Mouse (Mus musculus): ENCODE measurements around the gene Irf2bpl. TPM values are rescaled to one million over a fixed set of nuclear protein-coding genes. Genes with fewer than 3 reads are reported as not detected.

Irf2bpl gene
- total and polyA plus RNA-seq, 2 experiments from 2014 or later, result 66.9 to 146 TPM

GRCm38 (mm10) chr12:86899461-86900179, 15.0 kb upstream of the Irf2bpl start:
- DNase-seq (ENCODE audit: low spot score) (no peak), ATAC-seq (no peak)
- Histone ChIP-seq H3K9me3 (ENCODE audit: low read length) (no peaks in the 10 kb centered on the region), H3K36me3 (ENCODE audit: insufficient read depth, low read length) (no peaks in the 10 kb centered on the region), H3K4me2 (ENCODE audit: low read depth, low read length) (no peak overlapping the region), H3K9ac (replicated peaks; ENCODE audit: low read length) (no peak overlapping the region), H3K27me3 (ENCODE audit: insufficient read depth, low read length) (no peaks in the 10 kb centered on the region), H3K4me3 (ENCODE audit: low read length) (no peak overlapping the region), H3K4me1 (ENCODE audit: insufficient read depth, low read length) (peaks cover 36% of the 10 kb centered on the region), H3K27ac (no peak overlapping the region)
- 46% methylated on average over 11 of the region's 11 CpGs for WGBS
- no peak for TF ChIP-seq CTCF (IDR thresholded peaks at IDR 0.05; ENCODE audit: low read depth)

GRCm38 (mm10) chr12:86898448-86898847, 13.8 kb upstream of the Irf2bpl start:
- H3K27me3 ChIP-seq (ENCODE audit: insufficient read depth, low read length), result no peaks in the 10 kb centered on the region
- peaks cover 36% of the 10 kb centered on the region for H3K4me1 ChIP-seq (ENCODE audit: insufficient read depth, low read length)
- no peaks in the 10 kb centered on the region for H3K9me3 ChIP-seq (ENCODE audit: low read length)
- no peaks in the 10 kb centered on the region for H3K36me3 ChIP-seq (ENCODE audit: insufficient read depth, low read length)
- ATAC-seq (no peak), DNase-seq (ENCODE audit: low spot score) (no peak)
- peak overlapping the region; percentile 28 for H3K9ac ChIP-seq (replicated peaks; ENCODE audit: low read length)
- TF ChIP-seq CTCF (IDR thresholded peaks at IDR 0.05; ENCODE audit: low read depth), result no peak
- 0 out of 2 replicates have a peak overlapping the region, but pooled peaks have one; percentile 65 for H3K4me2 ChIP-seq (ENCODE audit: low read depth, low read length)
- H3K27ac ChIP-seq, result peak overlapping the region; percentile 98
- 49% methylated on average over 3 of the region's 3 CpGs for WGBS
- H3K4me3 ChIP-seq (ENCODE audit: low read length), result no peak overlapping the region

- ATAC-seq (no peak), DNase-seq (ENCODE audit: low spot score) (peak; percentile 41)
- Histone ChIP-seq H3K27me3 (ENCODE audit: insufficient read depth, low read length) (no peaks in the 10 kb centered on the region), H3K9me3 (ENCODE audit: low read length) (no peaks in the 10 kb centered on the region), H3K36me3 (ENCODE audit: insufficient read depth, low read length) (no peaks in the 10 kb centered on the region), H3K27ac (peak overlapping the region; percentile 98), H3K9ac (replicated peaks; ENCODE audit: low read length) (peak overlapping the region; percentile 28), H3K4me1 (ENCODE audit: insufficient read depth, low read length) (peaks cover 42% of the 10 kb centered on the region), H3K4me2 (ENCODE audit: low read depth, low read length) (peak overlapping the region; percentile 65), H3K4me3 (ENCODE audit: low read length) (no peak overlapping the region)
- no peak for TF ChIP-seq CTCF (IDR thresholded peaks at IDR 0.05; ENCODE audit: low read depth)
- WGBS, result 14% methylated on average over 7 of the region's 7 CpGs
Measured at GRCm38 (mm10) chr12:86897769-86898273, 13.2 kb upstream of the Irf2bpl start.

DNA sequence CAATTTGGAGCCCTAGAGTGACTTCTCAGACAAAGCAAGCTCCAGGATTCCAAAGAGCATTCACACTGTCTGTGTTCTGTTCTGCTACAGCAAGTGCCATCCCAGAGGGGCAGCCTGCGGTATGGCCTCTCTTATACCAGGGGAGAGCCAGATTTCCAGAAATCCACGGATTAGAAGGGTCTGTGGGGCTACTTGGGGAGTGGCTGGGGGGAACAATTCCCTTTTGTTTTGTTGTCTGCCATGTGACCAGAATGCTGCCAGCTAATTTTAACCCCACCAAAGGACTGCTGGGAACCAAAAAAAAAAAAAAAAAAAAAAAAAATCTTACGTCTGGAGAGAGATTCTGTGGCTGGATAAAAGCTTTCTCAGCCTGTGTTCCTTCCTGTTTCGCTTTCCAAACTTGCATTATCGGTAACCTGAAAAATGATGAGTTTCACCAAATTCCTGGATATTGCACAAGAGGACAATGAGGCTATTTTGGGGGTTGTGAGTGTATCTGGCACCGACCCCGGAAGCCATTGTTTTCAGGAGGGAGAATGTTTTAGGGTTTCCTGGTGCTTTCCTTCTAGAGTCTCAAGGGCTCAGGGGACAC, 12.4 kb upstream of the Irf2bpl start:
- ATAC-seq, result no peak
- Histone ChIP-seq H3K27ac (peak overlapping the region; percentile 98), H3K27me3 (ENCODE audit: insufficient read depth, low read length) (no peaks in the 10 kb centered on the region), H3K4me1 (ENCODE audit: insufficient read depth, low read length) (peaks cover 50% of the 10 kb centered on the region), H3K4me3 (ENCODE audit: low read length) (no peak overlapping the region), H3K9me3 (ENCODE audit: low read length) (no peaks in the 10 kb centered on the region), H3K9ac (replicated peaks; ENCODE audit: low read length) (peak overlapping the region; percentile 6), H3K4me2 (ENCODE audit: low read depth, low read length) (peak overlapping the region; percentile 65), H3K36me3 (ENCODE audit: insufficient read depth, low read length) (no peaks in the 10 kb centered on the region)
- peak; percentile 48 for DNase-seq (ENCODE audit: low spot score)
- no peak for TF ChIP-seq CTCF (IDR thresholded peaks at IDR 0.05; ENCODE audit: low read depth)
- WGBS, result 9% methylated on average over 7 of the region's 7 CpGs

- H3K4me1 ChIP-seq (ENCODE audit: insufficient read depth, low read length), result peaks cover 56% of the 10 kb centered on the region
- 5% methylated on average over 7 of the region's 7 CpGs for WGBS
Measured at GRCm38 (mm10) chr12:86896441-86896890, 11.9 kb upstream of the Irf2bpl start.

GRCm38 (mm10) chr12:86895703-86896409, 11.3 kb upstream of the Irf2bpl start:
- Histone ChIP-seq H3K36me3 (ENCODE audit: insufficient read depth, low read length) (no peaks in the 10 kb centered on the region), H3K27ac (peak overlapping the region; percentile 98), H3K4me2 (ENCODE audit: low read depth, low read length) (peak overlapping the region; percentile 65), H3K4me3 (ENCODE audit: low read length) (0 out of 2 replicates have a peak overlapping the region, but pooled peaks have one; percentile 3), H3K4me1 (ENCODE audit: insufficient read depth, low read length) (peaks cover 60% of the 10 kb centered on the region), H3K9me3 (ENCODE audit: low read length) (no peaks in the 10 kb centered on the region), H3K9ac (replicated peaks; ENCODE audit: low read length) (peak overlapping the region; percentile 51; the same call in 1 of the 2 replicates), H3K27me3 (ENCODE audit: insufficient read depth, low read length) (no peaks in the 10 kb centered on the region)
- DNase-seq (ENCODE audit: low spot score) (no peak), ATAC-seq (no peak)
- no peak for TF ChIP-seq CTCF (IDR thresholded peaks at IDR 0.05; ENCODE audit: low read depth)
- WGBS, result 34% methylated on average over 4 of the region's 4 CpGs

More at GRCm38 (mm10) chr12:86896441-86896890, 11.9 kb upstream of the Irf2bpl start:
- H3K9ac ChIP-seq (replicated peaks; ENCODE audit: low read length), result peak overlapping the region; percentile 6
- peak overlapping the region; percentile 65 for H3K4me2 ChIP-seq (ENCODE audit: low read depth, low read length)
- no peaks in the 10 kb centered on the region for H3K27me3 ChIP-seq (ENCODE audit: insufficient read depth, low read length)
- TF ChIP-seq CTCF (IDR thresholded peaks at IDR 0.05; ENCODE audit: low read depth), result no peak
- no peaks in the 10 kb centered on the region for H3K36me3 ChIP-seq (ENCODE audit: insufficient read depth, low read length)
- no peak overlapping the region for H3K4me3 ChIP-seq (ENCODE audit: low read length)
- H3K27ac ChIP-seq, result peak overlapping the region; percentile 98
- no peaks in the 10 kb centered on the region for H3K9me3 ChIP-seq (ENCODE audit: low read length)
- ATAC-seq (no peak), DNase-seq (ENCODE audit: low spot score) (peak; percentile 64)

All from hindbrain, postnatal 0 days (tissue).